Mouse (Mus musculus): ENCODE measurements around the gene Glce. TPM values are rescaled to one million over a fixed set of nuclear protein-coding genes. Genes with fewer than 3 reads are reported as not detected.

The Glce gene
- total RNA-seq (2023): 1 to 10 TPM; 5.3 to 6.0 TPM

DNA sequence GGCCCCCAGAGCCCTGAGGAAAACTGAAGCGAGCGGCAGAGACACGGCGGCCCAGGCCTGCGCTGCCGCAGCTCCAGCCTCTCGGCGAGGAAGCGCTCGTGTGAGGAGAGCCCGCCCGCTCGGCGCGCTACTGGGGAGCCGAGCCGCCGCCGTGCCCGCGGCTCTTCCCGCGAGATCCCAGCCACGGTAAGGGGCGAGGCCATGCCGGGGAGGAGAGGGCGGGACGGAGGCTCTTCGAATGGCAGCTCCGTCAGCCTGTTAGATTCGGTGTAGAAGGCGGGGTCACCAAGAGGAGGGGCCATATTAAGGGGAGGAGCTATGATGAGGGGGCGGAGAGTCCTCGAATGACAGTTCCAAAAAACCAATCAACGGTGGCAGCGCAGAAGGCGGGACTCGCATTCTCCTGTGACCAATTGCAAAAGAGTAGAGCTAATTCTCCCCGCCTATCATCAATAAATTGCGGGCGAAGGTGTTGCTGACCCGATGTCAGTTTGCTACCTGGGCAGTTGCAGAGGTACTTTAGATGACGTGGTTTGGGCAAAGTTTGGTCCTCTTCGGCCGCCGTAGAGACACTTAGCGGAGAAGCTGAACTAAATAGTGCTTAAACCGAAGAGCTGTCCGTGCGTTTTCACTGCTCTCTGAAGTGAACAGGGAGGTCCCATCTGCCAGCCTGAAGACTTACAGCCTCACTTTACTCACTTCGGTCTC, at the start of gene Glce:
Gene Glce (minus strand): TSS at position 148 of the 708 bp plus-strand sequence.

DNA sequence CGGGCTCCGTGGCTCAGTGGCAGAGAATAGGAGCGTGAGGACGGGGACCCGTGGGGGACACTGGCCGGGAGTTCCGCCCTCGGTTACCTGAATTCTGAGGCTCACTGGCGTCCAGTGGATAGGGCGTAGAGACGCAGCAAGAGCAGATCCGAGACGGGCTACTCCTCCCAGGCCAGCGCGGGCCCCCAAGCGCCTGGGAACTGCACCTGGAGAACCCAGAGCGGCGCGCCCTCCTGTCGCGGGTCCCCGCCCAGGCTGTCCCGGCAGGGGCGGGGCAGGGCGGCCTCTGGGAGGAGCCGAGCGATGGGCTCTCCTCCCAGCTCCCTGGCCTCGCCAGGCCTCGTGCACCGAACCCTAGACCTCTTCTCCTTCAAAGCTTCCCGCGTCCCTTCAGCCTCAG, 95.9 kb downstream of the Glce start, which contains the start of gene Paqr5:
Gene Paqr5 (minus strand): TSS at position 257 of the 400 bp plus-strand sequence.

Other genes with a start within 250 kb of the Glce start
- gene Rplp1, start 208.1 kb downstream of the Glce start, total RNA-seq (2023): 1,000 to 10,000 TPM; 1,379 to 1,608 TPM
- 100 to 1,000 TPM; 132 to 148 TPM for gene Kif23, start 175.9 kb downstream of the Glce start, total RNA-seq (2023)
- gene Paqr5, start 95.8 kb downstream of the Glce start, total RNA-seq (2023): under 1 TPM; 0.49 to 0.57 TPM
- gene Spesp1, start 159.6 kb upstream of the Glce start, total RNA-seq (2023): not detected
- gene Anp32a, start 218.6 kb upstream of the Glce start, total RNA-seq (2023): 100 to 1,000 TPM; 321 to 330 TPM

Measured in neutrophil, adult 83 days (primary cell).